Mouse (Mus musculus) splenic B cell, adult 2 months (primary cell): ENCODE results near the gene Adrm1.
"Not testable (repeated sequence)": the region's sequence is repeated elsewhere in the genome, so short reads cannot be mapped to it uniquely, and the experiment has no call there.

Source experiments
- DNase-seq: peaks from one replicate; pipeline ENCODE4 v3.0.0-alpha.2; 2011; ENCODE audit warnings: low read depth, low spot score
- H3K27me3 ChIP-seq: 2 replicates; pipeline ENCODE4 v1.6.1; 2012; ENCODE audit warnings: mild to moderate bottlenecking, low read length, moderate library complexity, mixed read lengths; ENCODE audit not compliant: control insufficient read depth, poor library complexity, insufficient read depth, severe bottlenecking
- H3K36me3 ChIP-seq: 2 replicates; pipeline ENCODE4 v1.6.1; 2012; ENCODE audit warnings: mild to moderate bottlenecking, low read length, moderate library complexity, mixed read lengths; ENCODE audit not compliant: control insufficient read depth, poor library complexity, insufficient read depth, severe bottlenecking

Gene Adrm1

DNA sequence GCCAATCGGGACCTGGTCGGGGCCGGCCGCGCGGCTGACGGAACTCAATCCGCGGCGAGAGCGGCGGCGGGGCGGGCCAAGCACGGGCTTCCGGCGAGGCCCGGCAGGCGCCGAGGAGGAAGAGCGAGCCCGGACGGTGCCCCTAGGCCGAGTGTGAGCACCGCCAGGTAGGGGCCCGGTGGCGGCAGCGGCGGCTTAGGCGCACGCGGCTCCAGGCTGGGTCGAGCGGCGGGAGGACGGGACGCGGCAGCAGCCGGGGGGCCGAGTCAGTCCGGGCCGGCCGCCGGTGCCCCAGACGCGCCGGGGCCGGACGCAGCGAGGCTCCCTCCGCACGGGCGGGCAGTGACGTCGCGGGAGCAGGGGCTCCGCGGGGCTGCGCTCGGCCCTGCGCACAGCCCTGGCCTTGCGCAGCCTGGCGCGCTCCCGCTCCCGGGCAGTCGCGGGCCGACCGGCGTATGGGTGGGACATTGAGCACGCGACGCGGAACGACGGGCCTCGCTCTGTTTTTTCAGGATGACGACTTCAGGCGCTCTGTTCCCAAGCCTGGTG lies 311 bp downstream of the Adrm1 start:
- peaks cover 1% of the 10 kb centered on the region; the same call in 1 of the 2 replicates for H3K36me3 ChIP-seq
- DNase-seq, result no peak
- H3K27me3 ChIP-seq, result no peaks in the 10 kb centered on the region

GRCm38 (mm10) chr2:180172152-180172551 lies 867 bp downstream of the Adrm1 start:
- no peaks in the 10 kb centered on the region for H3K27me3 ChIP-seq
- H3K36me3 ChIP-seq, result peaks cover 1% of the 10 kb centered on the region; the same call in 1 of the 2 replicates
- DNase-seq, result no peak

GRCm38 (mm10) chr2:180173163-180173562 lies 1.9 kb downstream of the Adrm1 start:
- no peaks in the 10 kb centered on the region for H3K27me3 ChIP-seq
- H3K36me3 ChIP-seq, result peaks cover 1% of the 10 kb centered on the region
- DNase-seq, result peak; percentile 44

DNA sequence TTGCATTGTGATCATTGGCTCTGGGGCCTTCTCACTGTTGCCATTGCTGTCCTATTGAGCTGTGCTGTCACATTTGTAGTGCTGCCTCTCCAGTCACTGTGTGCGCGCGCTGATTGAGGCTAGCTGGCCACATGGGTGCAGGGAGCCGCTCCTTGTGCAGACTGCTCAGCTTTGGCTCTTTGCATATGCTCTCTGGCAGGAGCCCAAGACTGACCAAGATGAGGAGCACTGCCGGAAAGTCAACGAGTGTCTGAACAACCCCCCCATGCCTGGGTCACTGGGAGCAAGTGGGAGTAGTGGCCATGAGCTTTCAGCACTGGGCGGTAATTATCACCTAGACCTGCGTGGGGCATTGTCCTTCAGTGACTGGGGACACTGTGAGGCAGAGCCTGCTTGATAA lies 2.4 kb downstream of the Adrm1 start:
- not testable (repeated sequence) for H3K27me3 ChIP-seq, H3K36me3 ChIP-seq, DNase-seq

- H3K36me3 ChIP-seq, result peaks cover 1% of the 10 kb centered on the region
- DNase-seq, result no peak
These were observed 2.8 kb downstream of the Adrm1 start for GRCm38 (mm10) chr2:180174121-180174520.

GRCm38 (mm10) chr2:180175725-180176124 lies 4.4 kb downstream of the Adrm1 start:
- peaks cover 1% of the 10 kb centered on the region for H3K36me3 ChIP-seq
- DNase-seq, result no peak
- no peaks in the 10 kb centered on the region for H3K27me3 ChIP-seq

More at GRCm38 (mm10) chr2:180174121-180174520, 2.8 kb downstream of the Adrm1 start:
- no peaks in the 10 kb centered on the region for H3K27me3 ChIP-seq

- Histone ChIP-seq H3K27me3 (no peaks in the 10 kb centered on the region), H3K36me3 (no peaks in the 10 kb centered on the region; the same call in 1 of the 2 replicates)
- no peak for DNase-seq
These were observed 10.3 kb downstream of the Adrm1 start for GRCm38 (mm10) chr2:180181542-180181941.

DNA sequence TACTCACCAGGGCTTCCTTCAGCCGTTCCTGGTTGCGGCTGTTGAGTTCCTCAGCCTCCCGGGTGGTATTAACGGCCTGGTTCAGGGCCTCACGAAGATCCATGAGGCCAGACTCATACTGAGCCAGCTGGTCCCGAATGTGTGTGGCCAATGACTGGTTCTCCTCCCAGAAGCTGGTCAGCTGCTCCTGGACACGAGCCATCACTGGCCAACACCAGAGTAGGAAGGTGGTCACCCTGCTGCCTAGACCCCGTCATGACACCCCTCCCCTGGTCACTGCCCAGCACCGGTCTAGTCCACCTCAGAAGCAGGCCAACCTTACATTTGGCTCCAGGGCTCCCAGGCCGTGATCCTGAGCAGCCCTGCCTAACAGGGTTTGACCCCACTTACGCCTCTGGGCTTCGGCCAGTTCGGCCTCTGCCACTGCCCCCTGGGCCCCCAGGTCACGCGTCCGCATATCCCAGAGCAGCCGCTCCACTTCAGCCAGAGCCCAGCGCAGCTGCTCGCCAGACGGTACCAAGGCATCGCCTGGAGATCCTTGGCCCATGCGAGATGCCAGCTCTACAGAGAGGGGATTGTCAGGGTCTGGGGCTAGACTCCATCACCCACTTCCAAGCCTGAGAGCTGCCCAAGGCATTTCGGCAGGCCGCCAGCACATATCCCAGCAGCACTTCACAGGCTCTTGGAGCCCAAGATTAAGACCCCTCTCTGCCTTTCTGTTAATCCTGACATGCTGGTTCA lies 12.9 kb downstream of the Adrm1 start:
- DNase-seq, result no peak
- H3K36me3 ChIP-seq, result no peaks in the 10 kb centered on the region
- no peaks in the 10 kb centered on the region for H3K27me3 ChIP-seq

- no peaks in the 10 kb centered on the region for H3K27me3 ChIP-seq
- no peak for DNase-seq
- H3K36me3 ChIP-seq, result no peaks in the 10 kb centered on the region
These were observed 13.4 kb downstream of the Adrm1 start for GRCm38 (mm10) chr2:180184752-180185109.

DNA sequence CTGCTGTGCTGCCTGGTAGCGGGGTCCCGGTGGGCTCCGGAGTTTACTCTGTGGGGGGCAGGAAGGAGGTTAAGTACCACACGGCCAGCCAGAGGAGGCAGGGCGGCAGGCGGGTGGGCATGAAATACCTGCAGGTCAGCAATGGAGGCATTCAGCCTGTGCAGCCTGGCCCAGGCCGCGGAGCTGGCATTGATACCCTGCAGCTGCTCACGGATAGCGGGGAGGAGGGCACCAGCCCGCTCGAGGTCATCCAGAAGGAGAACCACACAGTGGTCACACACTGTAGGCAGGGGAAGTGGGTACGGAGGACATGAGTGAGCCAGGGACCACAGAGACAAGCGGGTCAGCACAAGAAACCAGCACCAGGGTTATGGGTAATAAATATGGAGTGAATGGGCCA lies 14.4 kb downstream of the Adrm1 start:
- Histone ChIP-seq H3K36me3 (no peaks in the 10 kb centered on the region), H3K27me3 (no peaks in the 10 kb centered on the region)
- no peak for DNase-seq

- no peak for DNase-seq
- no peaks in the 10 kb centered on the region for H3K36me3 ChIP-seq
- H3K27me3 ChIP-seq, result no peaks in the 10 kb centered on the region
These were observed 16.1 kb downstream of the Adrm1 start for GRCm38 (mm10) chr2:180187362-180187761.

GRCm38 (mm10) chr2:180196610-180197322 lies 25.5 kb downstream of the Adrm1 start:
- peak; percentile 20 for DNase-seq
- Histone ChIP-seq H3K27me3 (no peaks in the 10 kb centered on the region), H3K36me3 (no peaks in the 10 kb centered on the region)

DNA sequence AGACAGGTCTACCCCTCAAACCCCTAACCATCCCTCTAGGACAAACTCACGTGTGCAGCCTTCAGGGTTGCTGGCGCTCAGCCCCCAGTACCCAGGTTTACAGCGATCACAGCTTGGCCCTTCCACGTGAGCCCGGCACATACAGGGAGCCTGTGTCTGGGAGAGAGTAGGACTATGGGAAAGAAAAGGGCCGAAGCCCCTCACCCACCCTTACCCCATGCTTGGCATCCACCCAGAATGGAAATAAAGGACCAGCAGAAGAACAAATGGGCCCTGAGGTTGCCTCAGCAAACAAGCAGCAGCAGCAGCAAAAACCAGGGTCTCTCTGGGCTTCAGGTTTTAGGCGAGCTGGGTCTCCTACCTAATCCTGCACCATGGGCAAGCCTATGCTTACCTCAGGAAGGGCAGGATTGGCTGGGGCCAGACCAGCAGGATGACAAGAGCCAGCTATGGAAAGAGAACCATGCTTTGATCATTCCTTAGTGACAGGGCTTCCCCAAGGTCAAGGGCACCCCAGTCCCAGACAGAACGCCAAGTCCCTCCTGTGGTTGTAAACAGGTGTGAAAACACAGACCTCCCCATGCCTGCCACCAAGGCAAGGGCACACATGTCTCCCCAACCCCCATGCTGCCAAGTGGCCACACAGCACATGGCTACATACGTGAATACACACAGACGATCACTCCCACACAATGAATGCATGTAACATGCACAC lies 26.2 kb downstream of the Adrm1 start:
- DNase-seq, result no peak
- H3K36me3 ChIP-seq, result no peaks in the 10 kb centered on the region

DNA sequence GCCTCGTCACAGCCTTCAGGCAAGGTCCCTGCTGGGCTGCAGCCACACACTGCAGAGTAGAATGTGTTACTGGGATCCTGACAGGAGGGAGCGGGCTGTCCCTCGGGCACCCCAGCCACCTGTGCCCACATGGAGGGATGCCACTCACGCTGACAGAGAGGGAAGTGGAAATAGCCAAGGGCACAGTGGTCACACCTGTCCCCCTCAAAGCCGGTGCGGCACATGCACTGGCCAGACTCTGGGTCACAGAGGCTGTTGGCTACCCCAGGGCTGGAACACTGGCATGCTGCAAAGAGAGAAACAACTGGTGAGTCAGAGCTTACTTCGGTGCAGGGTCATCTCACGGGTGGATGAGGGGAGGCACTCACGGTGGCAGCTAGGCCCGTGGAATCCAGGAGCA lies 27.5 kb downstream of the Adrm1 start:
- no peak for DNase-seq
- H3K27me3 ChIP-seq, result no peaks in the 10 kb centered on the region

More for the DNA sequence above, 26.2 kb downstream of the Adrm1 start:
- H3K27me3 ChIP-seq, result no peaks in the 10 kb centered on the region

GRCm38 (mm10) chr2:180200681-180201080 lies 29.4 kb downstream of the Adrm1 start:
- H3K27me3 ChIP-seq, result no peaks in the 10 kb centered on the region
- DNase-seq, result no peak

More for the DNA sequence above, 27.5 kb downstream of the Adrm1 start:
- H3K36me3 ChIP-seq, result no peaks in the 10 kb centered on the region

More at GRCm38 (mm10) chr2:180200681-180201080, 29.4 kb downstream of the Adrm1 start:
- no peaks in the 10 kb centered on the region for H3K36me3 ChIP-seq
